Mouse (Mus musculus): ENCODE results near the gene Fam69b.

- TF ChIP-seq HCFC1 (IDR thresholded peaks at IDR 0.05; ENCODE audit: borderline replicate concordance, insufficient read depth, low read length) (peak; percentile 43), CHD2 (IDR thresholded peaks at IDR 0.05; ENCODE audit: low read depth, low read length) (no peak), ZNF384 (IDR thresholded peaks at IDR 0.05; ENCODE audit: low read depth, low read length) (no peak), ZC3H11A (IDR thresholded peaks at IDR 0.05; ENCODE audit: borderline replicate concordance, low read depth, low read length) (no peak), MAFK (IDR thresholded peaks at IDR 0.05; ENCODE audit: insufficient read depth, low read depth, low read length) (no peak)
Measured at GRCm38 (mm10) chr2:26603720-26604671, 24.3 kb upstream of the Fam69b start, which contains the start of gene Agpat2.
